7 mouse cellular contexts compared by ENCODE assay signal in the genomic region with DNA sequence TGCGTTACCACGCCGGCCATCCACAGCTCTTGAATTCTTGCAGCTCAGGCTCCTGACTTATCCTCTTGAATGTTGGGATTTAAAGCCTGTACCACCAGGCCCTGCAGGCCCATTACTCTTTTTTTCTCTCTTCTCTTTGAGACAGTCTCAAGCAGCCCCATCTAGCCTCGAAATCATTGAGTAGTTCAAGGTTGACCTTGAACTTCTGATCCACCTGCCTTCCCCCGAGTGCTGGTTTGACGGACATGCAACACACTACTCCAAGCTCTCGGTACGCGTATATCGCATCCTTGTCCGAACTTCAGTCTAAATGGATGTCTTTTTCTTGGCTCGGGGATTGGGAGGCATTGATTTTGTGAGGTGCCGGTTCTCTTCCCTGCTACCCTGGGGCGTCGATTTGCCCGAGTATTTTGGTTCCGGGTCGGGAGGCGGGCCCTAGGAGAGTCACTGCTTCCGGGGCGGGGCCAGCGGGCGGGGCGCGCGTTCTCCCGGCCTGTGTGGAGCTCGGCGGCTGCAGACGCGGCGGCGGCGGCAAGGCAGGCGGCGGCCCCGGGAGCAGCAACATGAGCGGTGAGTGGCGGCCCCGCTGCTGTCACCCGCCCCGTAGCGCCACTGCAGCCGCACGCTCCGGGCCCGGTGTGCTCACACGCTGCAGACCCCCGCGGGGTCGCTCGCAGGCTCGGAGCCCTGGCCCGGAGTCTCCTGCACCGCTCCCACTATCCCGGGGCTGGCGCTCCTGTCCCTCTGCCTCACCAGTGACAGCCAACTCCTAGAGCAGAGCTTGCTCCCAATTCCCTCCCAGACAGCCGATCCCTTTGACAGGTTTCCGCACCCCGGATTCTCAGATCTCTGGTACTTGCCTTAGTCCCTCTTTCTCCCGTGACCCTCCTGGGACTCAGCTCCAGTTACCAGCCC. TPM values are rescaled to one million over a fixed set of nuclear protein-coding genes. Genes with fewer than 3 reads are reported as not detected.
DNase-seq lines count a peak whose midpoint lies in the region; ATAC-seq lines count a peak whose summit lies in the region.

Gene Snx29 (plus strand): TSS at position 500 of the 915 bp plus-strand sequence.

- H3K9ac ChIP-seq in intestine, embryonic 16.5 days (ENCODE audit: low read depth, low read length): peak within 1 kb of the TSS; percentile 86
- peak within 1 kb of the TSS; percentile 83 for H3K9ac ChIP-seq in midbrain, embryonic 11.5 days (ENCODE audit: low read length)

- ATAC-seq in intestine, embryonic 16.5 days: peak; percentile 99
- peak; percentile 98 for ATAC-seq in midbrain, embryonic 11.5 days (ENCODE audit: low FRiP score)

- peak within 1 kb of the TSS; percentile 87 for H3K4me3 ChIP-seq in intestine, embryonic 16.5 days (ENCODE audit: low read length)
- H3K4me3 ChIP-seq in midbrain, embryonic 11.5 days (ENCODE audit: low read depth, low read length): peak within 1 kb of the TSS; percentile 83

- no peaks in the 10 kb centered on the region for H3K9me3 ChIP-seq in intestine, embryonic 16.5 days (ENCODE audit: control insufficient read depth, low read length)
- no peaks in the 10 kb centered on the region for H3K9me3 ChIP-seq in midbrain, embryonic 11.5 days (ENCODE audit: control insufficient read depth, low read length)

- H3K36me3 ChIP-seq in intestine, embryonic 16.5 days (ENCODE audit: control insufficient read depth, insufficient read depth, low read length): no peaks in the 10 kb centered on the region
- no peaks in the 10 kb centered on the region for H3K36me3 ChIP-seq in midbrain, embryonic 11.5 days (ENCODE audit: control insufficient read depth, insufficient read depth, low read length)

- peaks cover 6% of the 10 kb centered on the region; the same call in 1 of the 2 replicates for H3K4me1 ChIP-seq in intestine, embryonic 16.5 days (ENCODE audit: control insufficient read depth, insufficient read depth, low read length)
- H3K4me1 ChIP-seq in midbrain, embryonic 11.5 days (ENCODE audit: control insufficient read depth, insufficient read depth, low read length): peaks cover 5% of the 10 kb centered on the region

- WGBS in intestine, embryonic 16.5 days: 4% methylated on average over 56 of the region's 61 CpGs
- 4% methylated on average over 58 of the region's 61 CpGs for WGBS in midbrain, embryonic 11.5 days

- H3K4me2 ChIP-seq in intestine, embryonic 16.5 days (ENCODE audit: low read depth, low read length): peak within 1 kb of the TSS; percentile 97
- peak within 1 kb of the TSS; percentile 81 for H3K4me2 ChIP-seq in midbrain, embryonic 11.5 days

- intact Hi-C loops in left cerebral cortex, postnatal 36 days (cut with DNase I): loop anchor here (1.0 to 5.0 kb wide), 2 partner anchors 68 to 95 kb away; partner anchors contain the start of gene Gspt1

- DNase-seq in adrenal gland, adult 2 months: peak; percentile 98
- DNase-seq in embryo, embryonic 11.5 days (ENCODE audit: low read depth, low spot score): peak; percentile 85
- DNase-seq in gastrocnemius, postnatal 4 days (ENCODE audit: low spot score in 2 of 2): peak; percentile 99
- DNase-seq in left cerebral cortex, postnatal 36 days (ENCODE audit: low spot score in 2 of 2): peak; percentile 98
- DNase-seq in midbrain, embryonic 11.5 days (ENCODE audit: low spot score, missing footprints): peak; percentile 100
- DNase-seq in skeletal muscle tissue, adult 2 months (ENCODE audit: low read depth, low spot score): peak; percentile 80

- H3K27ac ChIP-seq in intestine, embryonic 16.5 days (ENCODE audit: low read length): peak within 1 kb of the TSS; percentile 72
- peak within 1 kb of the TSS; percentile 51 for H3K27ac ChIP-seq in midbrain, embryonic 11.5 days (ENCODE audit: low read depth, low read length)

- no peaks in the 10 kb centered on the region for H3K27me3 ChIP-seq in intestine, embryonic 16.5 days (replicated peaks; ENCODE audit: control insufficient read depth, insufficient read depth, low read length)
- H3K27me3 ChIP-seq in midbrain, embryonic 11.5 days (ENCODE audit: control insufficient read depth, insufficient read depth, low read length): no peaks in the 10 kb centered on the region

RNA-seq across cellular contexts. Expression of gene Snx29, which starts in this region (rescaled TPM):
- 10 to 100 TPM; 16.8 to 19.4 TPM for total RNA-seq in adrenal gland, adult 2 months (2021)
- 4.8 and 6.5 TPM in 2 replicates for polyA plus RNA-seq in adrenal gland, adult 2 months (2012; rRNA removed)
- total RNA-seq in gastrocnemius, postnatal 4 days (2021): 10 to 100 TPM; 20.9 to 21.0 TPM
- 5.9 and 6.3 TPM in 2 replicates for polyA plus RNA-seq in intestine, embryonic 16.5 days (2015; fragmentation: Nextera tagmentation; extraction: Ambion mirVana)
- total RNA-seq in left cerebral cortex, postnatal 36 days (2021): 10 to 100 TPM; 18.0 to 26.7 TPM
- 7.1 and 10.0 TPM in 2 replicates for polyA plus RNA-seq in midbrain, embryonic 11.5 days (2014; fragmentation: Nextera tagmentation; extraction: Ambion mirVana)

Comparison
In these comparisons a context has a peak if more than half of its experiments do, and no peak if none do; other contexts are left out.
1. Peak in every context shown above with its lines: DNase-seq, ATAC-seq, H3K4me3 ChIP-seq and H3K27ac ChIP-seq.